Mouse (Mus musculus) lung, postnatal 25 days (tissue): Measurements from ENCODE around the gene Rnf220.
"Not testable (repeated sequence)": the region's sequence is repeated elsewhere in the genome, so short reads cannot be mapped to it uniquely, and the experiment has no call there.

Experiments used
- DNase-seq: peaks from one replicate; pipeline ENCODE4 v3.0.0; 2022; ENCODE audit warnings: low spot score

Rnf220 gene

DNA sequence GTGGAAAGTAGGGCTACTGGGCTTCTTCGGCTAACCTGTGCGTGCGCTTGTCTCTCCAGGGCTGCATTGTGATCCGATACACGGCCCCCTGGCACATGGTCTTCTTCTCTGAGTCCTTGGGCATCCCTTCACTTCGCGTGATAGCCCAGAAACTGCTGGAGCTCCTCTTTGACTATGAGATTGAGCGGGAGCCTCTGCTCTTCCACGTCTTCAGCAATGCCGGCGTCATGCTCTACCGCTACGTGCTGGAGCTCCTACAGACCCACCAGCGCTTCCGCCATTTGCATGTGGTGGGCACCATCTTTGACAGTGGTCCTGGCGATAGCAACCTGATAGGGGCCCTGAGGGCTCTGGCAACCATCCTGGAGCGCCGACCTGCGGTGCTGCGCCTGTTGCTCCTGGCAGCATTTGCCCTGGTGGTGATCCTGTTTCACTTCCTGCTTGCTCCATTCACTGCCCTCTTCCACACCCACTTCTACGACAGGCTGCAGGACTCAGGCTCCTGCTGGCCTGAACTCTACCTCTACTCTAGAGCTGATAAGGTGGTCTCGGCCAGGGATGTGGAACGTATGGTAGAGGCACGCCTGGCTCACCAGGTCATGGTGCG lies 228.9 kb downstream of the Rnf220 start:
- DNase-seq, result no peak

DNA sequence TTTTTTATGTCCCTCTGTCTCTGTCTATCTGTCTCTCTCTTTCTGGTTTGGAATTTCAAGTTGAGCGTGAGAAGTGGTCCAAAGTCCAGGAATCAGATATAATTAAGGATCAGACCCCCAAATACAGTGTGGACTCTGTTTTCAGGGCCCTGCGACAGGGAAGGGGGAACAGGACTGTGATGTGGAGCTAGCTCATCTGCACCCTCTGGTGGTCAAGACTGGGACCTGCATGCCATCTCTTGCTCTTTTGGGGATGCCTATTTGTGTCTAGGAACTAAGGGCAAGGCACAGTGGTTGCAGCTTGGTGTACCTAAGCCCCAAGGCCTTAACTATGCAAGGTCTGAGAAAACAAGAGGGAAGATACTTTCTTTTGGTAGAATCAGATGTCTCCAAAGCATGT lies 229.6 kb downstream of the Rnf220 start:
- DNase-seq, result peak; percentile 78

DNA sequence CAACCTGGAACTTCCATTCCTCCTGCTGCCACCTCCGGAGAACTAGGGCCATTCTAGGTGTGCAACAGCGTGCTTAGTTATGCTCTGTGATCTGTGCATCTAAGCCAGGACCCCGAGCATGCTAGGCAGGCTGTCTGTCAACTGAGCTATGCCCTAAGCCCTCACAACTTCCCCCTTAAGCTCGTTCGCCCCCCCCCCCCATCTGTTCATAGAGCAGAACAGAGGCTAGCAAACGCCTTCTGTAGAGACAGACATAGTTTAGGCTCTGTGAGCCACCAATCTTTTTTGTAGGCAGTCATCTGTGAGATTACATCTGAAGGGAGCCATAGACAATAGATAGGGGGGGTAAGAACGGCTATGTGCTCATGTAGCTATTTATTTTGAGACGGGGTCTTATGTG lies 233.9 kb downstream of the Rnf220 start:
- no peak for DNase-seq

GRCm38 (mm10) chr4:117262101-117262913 lies 234.5 kb downstream of the Rnf220 start:
- DNase-seq, result no peak

GRCm38 (mm10) chr4:117261222-117261621 lies 235.6 kb downstream of the Rnf220 start:
- no peak for DNase-seq

DNA sequence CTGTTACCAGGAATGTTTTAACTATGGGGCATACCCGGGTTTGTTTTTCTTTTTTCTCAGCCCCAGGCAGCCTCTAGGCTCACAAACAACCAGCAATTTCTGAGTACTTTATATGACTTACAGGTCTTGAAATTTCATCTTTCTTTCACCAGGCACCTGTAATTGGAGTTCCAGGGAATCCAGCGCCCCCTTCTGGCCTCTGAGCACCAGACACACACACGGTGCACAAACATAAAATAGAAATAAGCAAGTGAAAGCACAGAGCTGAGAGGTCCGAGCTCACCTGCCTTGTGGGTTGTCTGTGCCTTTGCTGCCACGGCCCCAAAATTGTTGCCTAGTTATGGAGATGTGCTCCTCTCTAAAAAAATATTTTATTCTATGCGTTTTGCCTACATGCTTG lies 236.9 kb downstream of the Rnf220 start:
- not testable (repeated sequence) for DNase-seq

DNA sequence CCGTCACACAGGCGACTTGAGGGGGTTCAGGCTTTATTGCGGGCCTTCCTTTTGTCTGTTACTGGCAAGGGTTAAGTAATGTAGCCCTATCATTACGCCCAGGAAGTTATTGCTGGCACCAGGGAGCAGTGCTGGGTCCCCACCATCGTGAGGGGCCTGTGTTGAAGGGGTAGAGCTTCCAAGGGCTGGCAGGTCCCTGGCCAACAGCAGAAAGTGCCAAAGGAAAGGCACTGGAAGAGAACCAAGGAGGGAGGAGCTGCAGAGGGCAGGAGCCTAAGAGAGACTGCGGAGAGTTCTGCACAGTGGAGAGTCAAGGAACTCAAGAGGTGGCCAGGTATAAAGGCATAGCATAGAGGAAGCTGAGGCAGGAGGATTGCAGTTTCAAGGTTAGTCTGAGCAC lies 242.2 kb downstream of the Rnf220 start:
- DNase-seq, result no peak

DNA sequence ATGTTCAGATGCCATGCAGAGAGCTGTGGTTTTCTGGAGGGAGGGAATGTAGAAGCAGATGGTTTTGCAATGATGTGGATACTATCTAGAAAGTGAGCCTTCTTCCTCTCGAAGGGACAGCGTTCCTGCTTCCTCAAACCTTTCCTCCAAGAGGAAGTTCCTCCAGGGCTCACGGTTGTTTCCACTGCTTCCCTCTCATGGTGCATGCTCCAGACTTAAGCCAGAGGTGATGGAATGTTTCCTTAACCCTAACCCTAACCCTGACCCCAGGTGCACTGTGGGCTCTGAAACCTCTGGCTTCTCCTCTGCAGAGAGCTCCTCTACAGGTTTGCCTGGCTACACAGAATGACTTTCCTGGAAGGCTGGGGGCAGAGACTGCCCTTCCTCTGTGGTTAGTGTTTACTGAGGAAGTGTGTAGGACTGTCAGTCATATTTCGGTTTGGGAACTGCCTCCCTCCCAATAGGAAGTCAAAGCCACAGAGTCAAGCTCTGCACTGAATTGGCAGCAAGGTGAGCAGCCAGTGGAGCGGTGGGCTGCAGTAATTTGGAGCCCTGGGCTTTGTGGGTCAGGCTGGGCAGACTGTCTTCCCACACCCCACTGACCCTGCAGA lies 242.7 kb downstream of the Rnf220 start:
- DNase-seq, result no peak

DNA sequence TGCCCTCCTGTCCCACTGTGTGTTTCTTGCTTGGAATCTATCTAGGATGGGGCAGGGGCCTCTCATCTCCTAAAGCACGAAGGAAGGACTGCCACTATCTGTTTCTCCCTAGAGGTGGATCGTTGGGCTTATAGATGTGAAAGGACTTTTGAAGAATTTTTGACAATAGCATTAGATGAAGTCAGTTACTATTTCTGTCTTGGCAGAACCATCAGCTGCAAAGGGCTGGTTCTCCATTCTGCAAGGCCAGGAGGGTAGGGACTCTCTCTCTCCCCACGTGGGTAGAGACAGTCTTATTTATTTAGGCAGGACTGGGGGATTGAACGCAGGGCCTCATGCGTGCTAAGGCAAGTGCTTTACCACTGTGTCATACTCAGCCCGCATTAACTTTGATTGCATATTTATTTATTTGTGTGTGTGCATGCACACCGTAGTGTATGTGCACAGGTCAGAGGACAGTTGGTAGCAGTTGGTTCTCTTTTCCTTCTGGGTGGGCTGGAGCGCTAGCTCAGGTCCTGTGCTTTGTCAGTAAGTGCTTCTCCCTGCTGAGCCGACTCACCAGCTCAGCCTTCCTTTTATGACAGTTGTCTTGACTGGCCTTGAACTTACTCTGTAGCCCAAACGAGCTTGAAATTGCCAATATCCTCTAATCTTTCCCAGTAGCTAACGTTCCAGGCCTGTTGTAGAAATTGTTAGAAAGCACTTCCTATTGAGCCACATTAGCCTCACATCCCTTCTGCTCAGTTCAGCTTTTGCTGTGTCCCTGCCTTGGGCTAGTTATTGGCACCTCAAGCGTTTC lies 243.4 kb downstream of the Rnf220 start:
- no peak for DNase-seq

- DNase-seq, result no peak
Measured at GRCm38 (mm10) chr4:117252755-117253154, 244.1 kb downstream of the Rnf220 start.

GRCm38 (mm10) chr4:117252351-117252750 lies 244.5 kb downstream of the Rnf220 start:
- peak; percentile 64 for DNase-seq

DNA sequence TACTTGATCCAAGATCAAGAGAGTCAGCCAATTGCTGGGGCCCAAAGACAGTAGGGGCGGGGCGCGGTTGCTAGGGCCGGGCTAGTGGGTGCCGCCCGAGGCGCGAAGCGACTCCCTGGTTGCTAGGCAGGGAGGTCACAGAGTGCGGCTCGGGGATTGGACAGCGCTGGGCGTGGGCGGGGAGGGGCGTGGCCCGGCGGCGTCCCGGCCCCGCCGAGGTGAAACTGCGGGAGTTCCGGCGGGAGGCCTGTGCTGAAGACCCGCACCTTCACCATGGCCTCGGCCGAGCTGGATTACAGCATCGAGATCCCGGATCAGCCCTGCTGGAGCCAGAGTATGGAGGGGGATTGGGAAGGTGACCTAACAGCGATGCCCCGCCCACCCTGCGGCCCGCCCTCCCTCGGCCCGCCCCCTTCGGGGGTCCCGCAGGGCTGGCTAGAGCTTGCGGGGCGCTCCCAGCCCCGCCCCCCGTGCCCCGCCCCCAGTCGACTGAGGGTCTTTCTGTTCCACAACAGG lies 245.0 kb downstream of the Rnf220 start, which contains the start of the genes Tmem53 and Armh1:
TSS of gene Tmem53 (plus strand) at position 151 of the 516 bp plus-strand sequence.
TSS of gene Armh1 (minus strand) at position 325 of the 516 bp plus-strand sequence.
- DNase-seq, result peak; percentile 93

DNA sequence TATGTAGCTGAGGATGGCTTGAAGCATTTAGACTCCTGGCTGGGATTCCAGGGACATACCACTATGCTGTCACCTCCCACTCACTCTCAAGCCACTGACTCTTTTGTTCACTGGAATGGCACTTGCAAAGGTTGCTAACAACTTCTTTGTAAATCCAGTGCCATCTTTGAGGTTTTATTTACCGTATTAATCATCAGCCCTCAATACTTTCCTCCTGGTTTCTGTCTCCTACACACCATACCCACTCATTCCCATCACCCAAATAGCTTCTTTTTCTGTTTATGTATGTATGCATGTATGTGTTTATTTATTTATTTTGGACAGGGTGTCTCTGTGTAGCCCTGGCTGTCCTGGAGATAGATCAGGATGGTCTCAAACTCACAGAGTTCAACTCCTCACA lies 245.9 kb downstream of the Rnf220 start:
- no peak for DNase-seq

- no peak for DNase-seq
Measured at GRCm38 (mm10) chr4:117240867-117241266, 256.0 kb downstream of the Rnf220 start.

GRCm38 (mm10) chr4:117239153-117239552 lies 257.7 kb downstream of the Rnf220 start:
- no peak for DNase-seq

GRCm38 (mm10) chr4:117235822-117236221 lies 261.0 kb downstream of the Rnf220 start:
- DNase-seq, result no peak

DNA sequence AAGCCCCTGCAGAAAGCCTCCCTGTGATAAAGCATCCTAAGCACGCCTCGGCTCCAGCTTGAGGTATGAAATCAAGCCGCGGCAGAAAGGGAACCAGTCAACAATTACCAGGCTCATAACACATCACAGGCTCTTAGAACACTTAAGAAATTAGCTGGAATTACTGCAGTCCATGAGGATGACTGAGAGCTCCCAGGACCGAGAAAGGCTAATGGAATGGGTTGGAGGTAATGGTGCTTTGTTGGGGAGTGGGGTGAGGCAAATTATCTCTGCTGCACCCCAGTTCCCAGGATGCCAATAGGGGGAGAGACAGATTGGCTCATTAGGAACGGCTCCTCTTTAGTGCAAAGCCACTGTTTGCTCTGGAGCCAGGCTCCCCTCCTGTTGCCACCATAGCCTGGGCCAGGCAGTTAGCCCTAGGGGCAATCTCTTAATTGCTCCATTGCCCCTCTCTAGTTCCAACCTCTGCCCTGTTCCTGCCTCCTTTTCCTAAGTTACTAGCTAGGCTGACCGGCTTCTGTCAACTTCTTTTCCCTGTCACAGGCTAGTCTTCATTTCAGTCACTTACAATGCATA lies 262.6 kb downstream of the Rnf220 start:
- DNase-seq, result no peak

GRCm38 (mm10) chr4:117231208-117231607 lies 265.6 kb downstream of the Rnf220 start:
- no peak for DNase-seq

GRCm38 (mm10) chr4:117230331-117230730 lies 266.5 kb downstream of the Rnf220 start:
- DNase-seq, result no peak

DNA sequence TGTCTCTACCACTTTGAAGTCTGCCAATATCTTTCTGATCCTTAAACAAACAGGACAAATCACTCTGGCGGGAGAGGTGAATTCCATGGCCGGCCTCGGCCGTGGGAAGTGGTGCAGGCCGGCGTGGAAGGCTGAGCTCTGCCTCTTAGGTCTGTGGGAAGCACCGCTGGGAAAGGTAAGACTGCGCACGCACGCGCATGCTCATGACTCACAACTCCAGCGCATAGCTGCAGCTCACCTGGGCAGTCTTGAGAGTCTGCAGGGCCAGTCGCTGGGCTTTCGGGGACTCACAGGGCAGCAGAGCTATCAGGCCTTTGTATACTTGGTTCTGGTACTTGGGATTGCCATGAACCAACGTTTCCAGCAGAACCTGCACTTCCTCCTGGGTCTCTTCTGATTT lies 267.3 kb downstream of the Rnf220 start:
- DNase-seq, result no peak

DNA sequence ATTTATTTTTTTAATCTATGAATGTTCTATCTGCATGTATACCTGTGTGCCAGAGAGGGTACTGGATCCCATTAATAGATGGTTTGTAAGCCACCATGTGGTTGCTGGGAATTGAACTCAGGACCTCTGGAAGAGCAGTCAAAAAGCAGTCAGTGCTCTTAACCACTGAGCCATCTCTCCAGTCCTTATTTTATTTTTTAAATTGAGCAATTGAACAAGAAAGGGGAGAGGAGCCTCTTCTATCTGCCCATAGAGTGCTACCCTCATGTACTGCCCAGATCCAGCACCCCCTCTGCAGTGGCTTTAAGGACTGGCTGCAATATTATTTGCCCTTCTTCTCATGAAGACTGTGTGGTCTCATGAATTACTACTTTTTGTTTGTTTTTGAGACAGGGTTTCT lies 271.6 kb downstream of the Rnf220 start:
- DNase-seq, result no peak

GRCm38 (mm10) chr4:117224122-117224521 lies 272.7 kb downstream of the Rnf220 start:
- DNase-seq, result no peak
